Mouse (Mus musculus) adrenal gland, adult 18-20 months (tissue): ENCODE data around the gene Pgf. TPM values are rescaled to one million over a fixed set of nuclear protein-coding genes. Genes with fewer than 3 reads are reported as not detected.

Experiments used
- DNase-seq, 2 experiments: peaks; one replicate each; pipeline ENCODE4 v3.0.0; 2021 to 2022; ENCODE audit warnings: low spot score in 2 of 2
- total RNA-seq, 2 experiments: library from RNA; stranded (reverse); gene quantifications; 1 replicate in 1 of 2; 2 replicates in 1 of 2; pipeline ENCODE4 v1.2.3; 2021

The Pgf gene
- total RNA-seq, 2 experiments from 2014 or later, result 0.30 to 1.4 TPM

DNA sequence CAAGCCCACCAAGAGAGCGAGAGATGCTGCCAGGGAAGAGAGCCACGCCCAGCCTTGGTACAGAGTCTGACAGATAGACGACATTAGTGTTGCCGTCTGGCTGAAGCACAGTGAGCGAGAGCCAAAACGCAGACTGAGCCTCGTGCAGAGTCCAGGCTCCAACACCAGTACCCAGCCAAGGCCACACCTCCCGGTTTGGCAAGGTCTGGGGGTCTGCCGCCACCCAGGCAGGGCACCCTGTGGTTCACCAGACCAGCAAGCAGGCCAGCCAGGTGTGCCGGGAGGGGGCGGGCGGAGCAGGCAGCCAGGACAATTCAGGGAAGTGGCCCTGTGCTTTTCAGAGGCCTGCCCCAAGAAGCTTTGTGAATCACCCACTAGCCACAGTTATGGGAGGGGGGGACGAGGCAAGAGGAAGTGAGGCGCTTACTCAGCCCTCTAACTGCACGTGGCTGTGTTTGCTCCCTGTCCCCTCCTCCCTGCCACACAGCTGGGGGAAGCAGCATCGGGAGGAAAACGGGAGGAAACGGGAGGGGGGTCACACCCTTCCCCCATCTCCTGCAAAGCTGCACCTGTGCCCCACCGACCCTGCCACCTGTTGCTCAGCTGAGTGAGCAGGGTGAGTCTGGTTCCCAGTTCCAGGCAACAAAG lies 15.0 kb upstream of the Pgf start:
- no peak for DNase-seq

DNA sequence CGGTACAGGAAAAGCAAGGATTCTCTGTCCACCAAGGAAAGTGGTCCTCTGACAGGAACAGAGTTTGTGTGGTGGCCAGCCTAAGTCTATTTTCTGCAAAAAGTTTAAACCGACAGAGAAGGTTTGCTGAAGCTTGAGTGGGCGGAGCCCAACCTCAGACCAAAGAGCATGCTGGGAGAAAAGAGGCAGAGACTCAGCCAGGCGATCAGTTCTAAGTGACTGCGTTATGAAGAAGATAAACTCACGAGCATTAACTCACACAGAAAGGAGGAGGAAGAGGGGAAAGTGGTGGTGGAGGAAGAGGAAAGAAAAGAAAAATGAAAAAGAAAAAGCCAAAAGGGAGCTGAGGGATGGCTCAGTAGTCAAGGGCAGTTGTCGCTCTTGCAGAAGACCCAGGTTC lies 12.7 kb upstream of the Pgf start:
- no peak for DNase-seq

DNA sequence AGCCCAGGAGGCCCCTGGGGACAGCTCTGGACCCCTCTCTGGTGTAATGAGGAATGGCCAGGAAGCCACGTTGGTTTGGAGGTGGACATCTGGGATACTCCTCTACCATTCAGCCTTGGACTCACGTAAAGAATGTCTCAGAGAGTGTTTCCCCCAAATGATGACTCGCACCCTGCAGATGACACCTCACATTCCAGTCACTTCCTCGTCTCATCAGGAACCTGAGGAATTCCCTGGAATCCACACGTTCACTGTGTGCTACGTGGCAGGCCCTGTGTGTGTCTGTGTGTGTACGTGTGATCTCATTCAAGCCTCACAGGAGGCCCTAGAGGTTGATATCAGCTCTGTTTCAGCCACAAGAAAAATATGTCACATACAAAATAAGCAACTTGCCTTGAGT lies 8.8 kb upstream of the Pgf start:
- no peak for DNase-seq

DNA sequence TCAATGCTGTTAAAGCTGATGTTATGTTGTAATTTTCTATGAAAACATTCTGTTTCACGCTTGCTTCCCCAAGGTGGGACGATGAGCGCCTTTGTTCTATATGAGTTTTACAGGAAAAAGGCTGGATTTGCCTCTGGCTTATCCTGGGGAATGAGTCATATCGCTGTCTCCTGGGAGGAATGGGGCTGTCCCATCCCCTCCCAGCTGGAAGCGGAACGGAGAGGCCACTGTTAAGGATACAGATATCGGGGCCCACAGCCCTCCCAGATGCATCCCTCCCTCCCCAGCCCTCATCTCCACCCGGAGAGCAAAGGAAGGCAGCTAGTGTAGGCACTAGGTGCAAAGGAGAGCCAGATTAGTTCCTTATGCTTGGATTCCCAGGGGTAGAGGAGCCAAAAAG lies 8.2 kb upstream of the Pgf start:
- DNase-seq, result no peak

DNA sequence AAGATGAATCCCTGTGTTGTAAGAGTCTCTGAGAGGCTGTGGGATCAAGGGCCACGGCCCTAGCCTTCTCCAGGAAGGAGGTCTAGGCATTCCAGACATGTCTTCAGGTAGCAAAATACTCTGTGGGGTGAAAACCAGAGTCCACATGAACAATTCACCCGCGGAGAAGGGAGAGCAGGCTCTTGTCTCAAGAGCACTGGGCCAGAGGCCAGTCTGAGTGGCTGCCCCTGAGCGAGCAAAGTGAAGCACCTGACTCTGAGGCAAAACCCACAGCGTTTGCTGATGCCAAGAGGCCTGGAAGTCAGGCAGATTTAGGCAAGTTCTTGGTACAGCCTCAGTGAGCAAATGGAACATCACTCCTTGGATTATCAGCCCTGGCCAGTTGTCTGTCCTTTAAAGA lies 6.5 kb upstream of the Pgf start:
- DNase-seq, result no peak

DNA sequence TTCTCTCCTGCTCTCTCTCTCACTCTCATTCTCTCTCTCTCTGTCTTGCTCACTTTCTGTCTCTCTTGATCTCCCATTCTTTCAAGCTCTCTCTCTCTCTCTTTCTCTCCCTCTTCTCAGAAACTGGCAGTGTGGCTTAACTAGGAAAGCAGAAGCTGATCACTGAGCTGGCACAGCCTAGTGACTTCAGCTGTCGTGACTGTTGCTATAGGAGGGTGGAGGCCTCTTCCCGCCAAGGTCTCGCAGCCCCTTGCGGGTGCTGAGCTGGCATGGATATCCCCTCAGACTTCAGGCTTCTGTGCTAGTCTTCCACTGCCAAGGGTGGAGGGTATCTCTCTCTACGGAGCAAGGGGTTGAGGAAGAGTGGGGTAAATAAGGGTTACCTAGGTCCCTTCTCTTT lies 5.3 kb upstream of the Pgf start:
- no peak for DNase-seq

DNA sequence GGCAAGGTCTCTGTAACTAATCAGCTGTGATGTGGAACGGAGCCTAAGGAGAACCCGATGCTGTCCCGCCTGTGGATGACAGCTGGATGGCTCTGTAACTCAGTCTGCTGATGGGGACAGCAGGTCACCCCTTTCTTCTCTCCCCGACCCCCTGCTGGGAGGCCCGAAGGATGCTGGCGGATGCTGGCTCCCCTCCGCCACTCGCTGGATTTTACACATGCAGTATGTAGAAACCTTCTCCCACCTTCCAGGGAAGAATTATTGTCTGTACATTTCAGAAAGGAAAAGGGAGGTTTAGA lies 4.7 kb upstream of the Pgf start:
- DNase-seq, result no peak

DNA sequence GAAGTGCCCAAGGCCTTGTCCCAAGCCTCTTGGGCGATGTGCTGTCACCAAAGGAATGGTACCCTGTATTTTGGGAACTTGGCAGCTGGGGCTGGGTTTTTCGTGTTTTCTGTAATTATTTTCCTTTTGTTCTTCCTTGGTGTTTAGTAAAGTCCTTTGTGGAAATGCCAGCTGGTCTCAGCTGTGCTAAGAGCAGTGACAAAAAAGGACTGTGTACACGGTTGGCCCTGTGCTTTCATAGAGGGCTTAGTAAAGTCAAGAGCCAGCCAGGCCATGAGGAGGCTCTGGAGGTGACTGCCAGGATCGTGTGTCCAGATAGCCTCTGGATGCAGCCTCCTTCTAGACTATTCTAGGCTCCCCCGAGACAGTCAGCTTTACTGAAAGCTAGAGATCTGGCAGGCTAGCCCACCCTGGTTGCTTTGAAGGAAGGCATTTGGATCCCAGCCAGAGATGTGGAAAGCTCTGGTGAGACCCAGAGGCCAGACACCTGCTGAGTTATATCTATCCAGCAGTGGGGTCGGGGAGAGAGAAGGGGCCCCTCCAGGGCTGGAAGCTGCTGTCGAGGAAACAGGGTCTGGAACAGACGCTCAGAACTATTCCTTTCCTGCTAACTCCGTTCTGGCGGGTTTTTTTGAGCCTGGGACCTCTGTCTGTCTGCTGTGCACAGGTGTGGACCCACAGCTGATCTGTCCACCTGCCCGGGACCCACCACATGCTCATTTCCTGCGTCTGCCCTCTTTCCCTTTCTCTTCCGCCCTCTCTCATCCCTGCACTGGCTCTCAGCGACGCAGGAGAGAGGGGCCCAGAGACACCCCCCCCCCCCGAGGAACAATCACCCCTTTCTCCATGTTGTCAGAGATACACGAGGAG lies 4.1 kb upstream of the Pgf start:
- DNase-seq, result no peak

DNA sequence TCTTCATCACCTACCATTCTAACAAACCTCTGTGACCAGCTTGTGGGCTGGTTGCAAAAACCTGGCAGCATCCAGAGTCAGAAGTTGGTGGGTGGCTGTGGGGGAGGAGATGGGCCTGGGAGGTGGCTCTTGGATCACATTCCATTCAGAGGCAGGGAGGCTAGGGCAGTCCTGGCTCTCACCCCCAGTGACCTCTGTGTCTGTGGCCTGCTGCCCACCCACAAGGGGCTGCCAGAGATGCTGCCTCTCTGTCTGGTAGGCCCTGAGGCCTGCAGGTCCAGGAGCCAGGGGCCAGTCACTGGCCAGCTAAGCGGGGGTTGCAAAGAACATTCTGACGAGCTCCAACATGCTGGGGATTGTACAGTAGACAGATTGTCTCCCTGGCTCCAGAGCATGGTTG lies 704 bp upstream of the Pgf start:
- DNase-seq, result no peak

DNA sequence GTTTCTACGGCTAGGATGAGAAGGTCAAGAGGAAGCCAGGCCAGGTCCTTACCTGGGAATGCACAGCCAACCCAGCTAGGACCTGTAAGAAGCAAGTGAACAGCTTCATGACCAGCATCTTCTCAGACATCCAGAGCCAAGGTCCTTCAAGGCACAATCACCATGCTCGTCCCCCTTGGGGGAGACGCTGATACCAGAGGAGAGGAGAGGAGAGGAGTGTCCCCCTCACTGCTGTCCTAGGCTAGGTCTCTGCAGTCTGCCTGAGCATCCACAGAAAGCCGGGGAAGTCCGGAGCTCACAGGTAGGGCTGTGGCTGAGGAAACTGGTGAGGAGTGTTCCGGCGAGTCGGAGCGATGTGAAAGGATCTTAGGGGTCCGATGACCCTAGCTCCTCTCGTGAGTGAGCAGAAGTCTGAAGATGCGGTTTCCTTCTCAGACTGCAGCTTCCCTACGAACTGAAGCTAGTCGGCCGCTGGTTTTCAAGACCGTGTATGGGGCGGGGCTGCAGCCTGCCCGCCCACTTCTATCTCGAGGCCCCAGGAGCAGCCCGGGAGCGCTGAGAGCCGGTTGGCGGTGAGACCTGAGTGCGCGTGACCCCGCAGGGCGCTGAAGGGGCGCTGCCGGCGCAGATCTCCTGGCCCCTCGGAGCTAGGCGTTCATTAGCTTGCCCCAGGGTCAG lies 605 bp downstream of the Pgf start:
- DNase-seq, result no peak

DNA sequence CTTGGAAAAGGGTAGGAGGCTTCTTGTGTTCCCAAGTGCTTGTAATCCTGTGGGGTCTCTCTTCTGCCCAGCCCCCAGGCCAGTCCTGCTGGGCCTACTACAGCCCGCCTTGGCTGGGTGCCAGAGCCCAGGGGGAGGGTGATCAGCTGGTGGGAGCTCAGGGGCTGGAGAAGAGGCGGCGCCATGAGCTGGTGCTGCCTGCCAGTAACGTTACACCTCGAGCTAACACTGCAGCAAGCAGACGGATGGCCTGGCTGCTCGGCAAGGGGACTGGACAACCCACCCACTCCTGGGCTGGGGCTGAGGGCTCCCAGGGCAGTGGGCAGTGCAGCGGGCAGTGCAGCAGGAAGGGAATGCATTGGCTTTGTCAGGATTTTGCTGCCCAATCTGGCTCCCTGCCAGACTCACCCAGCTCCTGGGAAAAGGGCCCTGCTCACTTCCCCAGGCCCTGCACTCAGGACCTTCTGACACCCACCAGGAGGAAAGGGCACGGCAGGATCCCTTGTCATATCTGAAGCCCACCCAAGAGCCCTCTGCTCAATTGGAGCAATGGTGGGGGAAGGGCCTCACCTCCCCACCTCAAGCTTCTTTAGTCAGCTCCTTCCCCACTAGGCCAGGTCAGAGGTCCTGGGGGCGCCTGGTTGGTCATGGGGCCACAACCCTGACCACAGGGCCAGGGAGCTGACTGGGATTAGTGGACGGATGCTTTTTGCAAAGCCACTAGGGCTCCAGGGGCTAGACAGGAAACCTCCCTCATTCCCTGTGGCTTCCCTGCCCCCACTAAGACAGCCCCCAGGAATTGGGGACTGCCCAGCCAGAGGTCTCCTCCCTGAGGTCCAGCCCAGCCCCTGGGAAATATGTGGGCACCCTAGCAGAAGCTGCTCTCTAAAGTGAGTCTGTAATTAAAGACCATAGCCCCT lies 1.4 kb downstream of the Pgf start:
- DNase-seq, result no peak

DNA sequence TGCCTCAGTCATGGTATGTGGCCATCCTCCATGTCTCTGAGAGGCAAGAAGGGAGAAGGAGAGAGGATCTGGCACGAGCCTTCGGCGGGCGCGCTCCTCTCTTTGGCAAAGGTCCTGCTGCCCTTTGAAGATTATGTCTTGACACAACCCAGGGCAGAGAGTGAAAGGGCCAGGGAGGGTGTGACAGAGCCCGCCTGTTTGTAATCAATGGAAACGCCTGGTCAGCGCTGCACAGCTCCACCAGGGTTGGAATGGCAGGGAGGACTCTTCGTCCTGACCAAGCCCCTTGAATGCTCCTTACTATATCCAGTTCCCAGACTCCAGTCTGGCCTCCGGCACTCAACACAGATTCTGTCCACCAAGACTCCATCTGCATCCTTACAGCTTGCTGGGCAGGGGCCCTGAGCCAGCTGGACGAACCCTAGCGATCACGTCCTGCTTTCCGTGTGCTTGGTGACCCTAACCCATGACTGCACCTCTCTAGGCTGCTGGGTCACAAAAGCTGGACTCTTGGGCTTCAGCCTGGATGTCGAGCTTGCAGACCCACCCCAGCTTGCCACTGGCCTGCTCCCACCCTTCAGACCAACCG lies 2.4 kb downstream of the Pgf start:
- DNase-seq, result no peak

DNA sequence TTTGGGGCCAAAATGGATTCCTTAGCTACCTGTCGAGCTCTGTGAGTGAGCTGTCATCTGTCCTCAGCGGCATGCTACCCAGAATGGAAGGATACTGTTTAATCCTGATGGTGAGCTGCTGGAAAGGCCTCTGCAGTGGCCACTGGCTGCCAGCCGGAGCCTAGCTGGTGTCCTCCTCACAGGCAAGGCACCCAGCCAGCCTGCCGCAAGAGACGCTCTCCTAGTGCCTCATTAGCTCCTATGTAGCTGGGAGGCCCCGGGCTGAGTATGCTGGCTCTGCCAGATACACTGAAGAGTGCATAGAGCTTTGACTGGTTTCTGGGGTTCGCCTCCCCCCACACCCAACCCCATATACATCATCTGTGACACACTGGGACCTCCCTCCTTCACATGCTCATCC lies 3.6 kb downstream of the Pgf start:
- no peak for DNase-seq

DNA sequence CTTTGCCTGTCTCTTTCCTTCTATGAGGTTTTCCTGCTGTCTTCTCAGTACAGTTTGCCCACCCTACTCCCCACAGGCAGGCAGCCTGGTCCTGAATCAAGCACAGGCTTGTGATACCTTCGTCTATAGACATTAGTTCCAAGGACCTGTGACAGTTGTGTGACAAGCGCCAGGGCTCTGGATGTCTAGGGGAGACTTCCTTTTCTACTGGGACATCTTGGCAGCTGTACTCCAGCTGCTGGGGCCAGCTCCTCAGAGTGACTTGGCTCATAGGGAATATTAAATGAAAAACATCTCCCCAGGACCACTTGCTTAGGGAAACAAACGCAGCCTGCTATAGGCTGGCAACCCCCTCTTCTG lies 6.7 kb downstream of the Pgf start:
- DNase-seq, result no peak

DNA sequence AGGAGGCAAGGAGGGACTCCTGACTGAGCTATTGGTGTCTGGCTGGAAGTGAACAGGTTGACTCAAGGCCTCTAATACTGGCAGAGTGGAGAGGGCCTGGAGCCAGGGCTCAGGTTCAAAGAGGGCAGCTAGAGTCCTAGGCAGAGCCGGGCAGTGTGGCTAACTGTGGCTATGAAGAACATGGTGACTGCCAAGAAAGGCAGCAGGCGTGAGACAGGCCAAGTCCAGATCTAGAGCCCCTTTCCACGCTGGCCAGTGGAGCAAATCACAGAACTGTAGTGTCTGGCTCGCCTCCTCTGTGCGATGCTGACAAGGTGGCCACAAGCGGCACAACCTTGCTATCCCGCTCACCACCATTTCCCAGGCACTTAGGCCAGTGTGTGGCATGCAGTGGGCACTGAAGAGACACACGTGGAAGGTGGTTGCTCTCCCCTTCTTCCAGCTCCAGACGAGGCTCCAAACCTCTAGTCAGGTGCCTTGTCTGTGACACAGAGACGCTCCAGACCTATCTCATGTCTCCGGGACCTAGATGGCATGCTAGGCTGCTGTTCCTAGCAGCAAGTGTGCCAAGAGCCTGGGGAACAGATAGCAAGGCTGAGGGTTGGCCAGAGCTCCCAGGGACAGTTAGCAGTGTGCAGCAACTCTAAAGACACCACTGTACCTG lies 7.2 kb downstream of the Pgf start:
- no peak for DNase-seq

DNA sequence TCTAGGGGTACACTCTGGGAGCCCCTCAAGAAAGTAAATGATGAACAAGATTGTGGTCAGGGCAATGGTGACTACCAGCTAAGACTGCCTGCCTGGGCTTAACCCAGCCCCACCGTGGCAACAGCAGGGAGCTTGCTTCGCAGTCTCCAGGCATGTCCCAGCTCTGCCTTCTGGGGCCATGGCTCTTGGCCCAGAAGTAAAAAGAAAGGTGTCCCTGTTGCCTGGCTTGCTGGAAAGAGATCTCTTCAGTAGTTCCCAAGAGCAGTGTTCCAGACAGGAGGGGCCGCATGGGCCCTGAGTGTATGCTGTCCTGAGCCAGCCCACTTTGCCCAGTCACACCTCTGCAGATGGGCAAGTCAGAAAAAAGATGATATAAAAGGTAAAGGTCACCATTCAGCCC lies 7.7 kb downstream of the Pgf start:
- DNase-seq, result no peak

DNA sequence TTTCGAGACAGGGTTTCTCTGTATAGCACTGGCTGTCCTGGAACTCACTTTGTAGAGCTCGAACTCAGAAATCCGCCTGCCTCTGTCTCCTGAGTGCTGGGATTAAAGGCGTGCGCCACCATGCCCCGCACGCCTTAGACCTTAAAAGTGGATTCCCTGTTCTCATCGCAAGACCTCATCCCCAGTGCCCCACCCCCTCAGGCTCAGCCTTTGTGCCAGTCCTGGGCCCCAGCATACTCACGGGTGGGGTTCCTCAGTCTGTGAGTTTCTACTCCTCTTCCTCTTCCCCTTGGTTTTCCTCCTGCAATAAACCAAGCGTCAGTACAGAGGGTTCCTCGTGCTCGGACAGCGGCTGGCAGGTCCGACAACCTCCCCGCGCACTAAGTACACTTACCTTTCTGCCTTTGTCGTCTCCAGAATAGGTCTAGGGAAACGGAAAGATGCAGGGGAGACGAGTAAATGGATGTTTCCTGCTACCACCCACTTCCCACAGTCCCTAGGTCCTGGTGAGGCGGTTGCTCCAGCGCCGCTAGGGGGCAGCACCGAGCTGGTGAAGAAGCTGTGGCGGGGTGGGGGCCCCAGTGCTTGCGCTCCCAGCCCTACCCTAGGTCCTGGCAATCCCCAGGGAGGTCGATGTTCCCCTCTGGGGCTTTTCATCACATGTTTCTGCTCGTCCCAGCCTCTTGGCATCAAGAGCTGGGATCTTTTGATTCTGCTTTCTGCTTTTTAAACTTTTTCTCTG lies 8.3 kb downstream of the Pgf start:
- DNase-seq, result peak; percentile 84 to 87

DNA sequence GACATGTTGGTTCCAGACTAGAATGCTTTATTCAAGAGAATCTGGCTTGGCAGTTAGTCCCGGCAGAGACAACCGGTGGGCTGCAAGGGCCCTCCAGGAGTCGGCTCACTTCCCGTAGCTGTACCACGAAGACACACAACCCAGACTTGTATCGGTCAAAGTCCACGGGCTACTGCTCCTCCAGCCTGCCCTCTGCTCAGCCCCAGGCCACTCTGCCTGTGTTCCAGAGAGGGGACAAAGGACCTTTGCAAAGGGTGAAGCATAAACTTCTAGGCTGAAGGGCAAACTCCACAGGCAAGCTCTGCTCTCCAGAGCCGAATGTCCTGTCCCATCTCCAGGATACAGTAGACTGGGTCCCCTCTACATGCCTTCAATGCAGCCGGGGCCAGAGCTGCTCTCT lies 11.0 kb downstream of the Pgf start:
- no peak for DNase-seq

DNA sequence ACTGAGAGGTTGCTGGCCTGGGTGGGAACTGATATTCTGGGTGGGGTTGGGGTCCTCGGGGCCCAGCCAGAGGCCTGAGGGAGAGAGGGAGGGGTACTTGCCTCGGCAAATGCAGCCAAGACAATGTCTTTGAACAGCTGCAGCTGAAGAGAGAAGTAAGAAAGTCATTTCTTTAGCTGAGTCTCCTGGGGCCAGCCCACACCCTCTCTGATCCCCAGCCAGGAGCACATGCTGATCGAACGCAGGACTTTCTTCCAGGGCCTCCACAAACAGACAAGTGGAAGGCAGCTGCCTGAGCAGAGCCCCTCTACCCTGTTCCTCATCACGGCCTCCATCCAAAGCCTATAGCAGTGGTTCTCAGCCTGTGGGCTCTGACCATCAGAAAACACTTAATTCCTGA lies 12.6 kb downstream of the Pgf start:
- DNase-seq, result no peak

DNA sequence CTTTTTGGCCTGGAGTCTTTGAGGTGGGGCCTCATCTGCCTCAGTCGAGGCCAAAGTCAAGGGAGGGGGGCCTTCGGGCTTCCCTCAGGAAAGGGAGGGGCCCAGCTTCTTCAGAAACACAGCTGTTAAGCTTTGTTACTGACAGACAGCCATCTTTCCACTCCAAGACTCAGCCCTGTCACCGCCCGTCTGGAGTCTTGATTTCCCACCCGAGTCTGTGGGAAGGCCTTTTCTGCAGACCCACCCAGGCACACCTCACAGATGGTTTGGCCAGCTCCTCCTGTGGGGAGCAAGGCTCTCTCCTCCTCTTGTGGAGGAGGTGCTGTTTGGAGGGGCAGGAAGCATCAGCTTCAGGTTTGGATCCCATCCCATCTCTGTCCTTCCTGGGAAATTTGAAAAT lies 18.0 kb downstream of the Pgf start:
- DNase-seq, result no peak
